Mouse (Mus musculus): ENCODE measurements around the gene Hmg20b. TPM values are rescaled to one million over a fixed set of nuclear protein-coding genes. Genes with fewer than 3 reads are reported as not detected.

Hmg20b gene
- total RNA-seq, 2 experiments from 2014 or later, result 21.4 to 23.3 TPM

DNA sequence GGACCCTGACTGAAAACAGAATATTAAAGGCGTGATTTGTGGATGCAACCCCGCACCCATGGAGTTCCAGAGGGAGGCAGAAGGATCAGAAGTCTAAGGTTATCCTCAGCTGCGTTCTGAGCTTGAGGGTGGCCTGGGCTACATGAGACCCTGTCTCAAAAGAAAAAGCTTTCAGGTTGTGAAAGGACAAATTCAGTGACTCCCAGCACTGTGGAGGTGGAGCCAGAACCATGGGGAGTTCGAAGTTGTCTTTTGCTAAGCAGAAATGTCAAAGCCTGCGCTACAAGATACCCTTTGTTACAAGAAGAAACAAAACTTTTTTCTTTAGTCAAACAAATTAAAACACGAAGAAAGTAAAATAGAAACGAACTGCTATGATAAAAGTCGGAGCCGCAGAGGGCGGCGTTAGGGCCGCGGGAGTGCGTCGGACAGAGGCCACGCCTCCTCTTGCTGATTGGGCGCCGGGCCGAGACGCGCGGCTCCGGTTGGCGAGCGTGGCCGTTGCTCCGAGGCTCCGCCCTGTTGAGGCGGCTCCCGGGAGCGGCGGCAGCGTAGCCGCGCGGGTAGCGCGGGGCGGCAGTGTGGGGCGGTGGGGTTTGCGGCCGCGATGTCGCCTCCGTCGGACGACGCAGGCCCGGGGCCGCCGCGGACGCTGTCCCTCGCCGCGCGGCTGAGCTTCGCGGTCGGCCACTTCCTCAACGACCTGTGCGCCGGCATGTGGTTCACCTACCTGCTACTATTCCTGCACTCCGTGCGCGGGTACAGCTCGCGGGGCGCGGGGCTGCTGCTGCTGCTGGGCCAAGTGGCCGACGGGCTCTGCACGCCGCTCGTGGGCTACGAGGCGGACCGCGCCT is 6.9 kb upstream of the Hmg20b start, which contains the start of gene Mfsd12:
Gene Mfsd12, plus strand, starts transcription at position 501 of the 854 bp plus-strand sequence.
- DNase-seq (ENCODE audit: low spot score in 2 of 2), result peak; percentile 91 to 94
- intact Hi-C loops (cut with DNase I), result no loop called here

GRCm38 (mm10) chr10:81356352-81356990 is 6.2 kb upstream of the Hmg20b start:
- intact Hi-C loops (cut with DNase I), result no loop called here

DNA sequence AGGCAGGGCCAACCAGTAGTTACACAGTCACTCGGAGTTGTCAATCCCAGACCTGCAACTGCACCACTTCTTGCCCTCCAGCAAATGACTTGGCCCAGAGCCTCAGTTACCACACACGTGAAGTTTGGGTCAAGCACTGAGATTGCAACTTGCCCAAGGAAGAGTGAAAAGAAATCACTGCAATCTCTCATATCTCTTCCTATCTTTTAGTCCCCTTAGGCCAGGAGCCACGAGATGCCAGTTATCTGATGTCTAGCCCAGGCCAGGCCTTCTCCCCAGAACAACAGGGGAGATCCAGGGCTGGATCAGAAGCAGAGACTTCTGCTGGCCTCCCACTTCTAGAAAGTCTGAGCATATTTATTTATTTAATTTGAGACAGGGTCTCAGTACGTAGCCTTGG is 5.3 kb upstream of the Hmg20b start:
- no peak for DNase-seq (ENCODE audit: low spot score in 2 of 2)
- intact Hi-C loops (cut with DNase I), result no loop called here

More at GRCm38 (mm10) chr10:81356352-81356990, 6.2 kb upstream of the Hmg20b start:
- DNase-seq (ENCODE audit: low spot score in 2 of 2), result peak in 1 of 2 experiments; percentile 58

DNA sequence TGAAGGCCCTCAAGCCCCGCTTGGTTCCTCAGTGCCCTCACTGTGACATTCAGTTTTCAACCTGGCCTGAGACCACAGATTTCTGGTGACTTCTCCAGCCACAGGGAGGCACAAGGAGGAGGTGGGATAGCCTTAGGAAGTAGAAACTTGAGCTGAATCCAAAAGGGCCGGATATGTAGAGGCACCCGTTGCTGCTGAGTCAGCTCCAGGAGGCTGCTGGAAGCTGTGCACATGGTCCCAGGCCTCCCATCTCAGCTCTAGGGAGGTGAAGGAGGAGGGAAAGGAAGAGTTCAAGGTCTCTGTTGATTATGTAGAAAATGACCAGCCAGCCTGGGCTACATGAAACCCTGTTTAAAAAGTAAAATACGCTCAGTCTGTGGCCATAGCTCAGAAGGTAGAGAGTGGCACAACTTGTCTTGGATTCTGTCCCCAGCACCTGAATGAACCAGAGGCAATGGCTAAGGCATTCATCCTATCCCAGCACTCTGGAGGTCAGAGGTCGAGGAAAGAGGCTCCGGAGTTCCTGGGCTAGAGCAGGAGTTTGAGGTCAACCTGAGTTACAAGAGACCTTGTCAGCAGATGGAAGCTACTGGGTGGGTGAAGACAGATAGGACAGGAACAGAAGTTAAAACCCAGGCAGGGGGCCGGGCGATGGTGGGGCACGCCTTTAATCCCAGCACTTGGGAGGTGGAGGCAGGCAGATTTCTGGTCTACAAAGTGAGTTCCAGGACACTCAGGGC is 4.6 kb upstream of the Hmg20b start:
- intact Hi-C loops (cut with DNase I), result no loop called here
- DNase-seq (ENCODE audit: low spot score in 2 of 2), result no peak

- DNase-seq (ENCODE audit: low spot score in 2 of 2), result no peak
- intact Hi-C loops (cut with DNase I), result no loop called here
Observed at GRCm38 (mm10) chr10:81351678-81352291, 1.5 kb upstream of the Hmg20b start.

DNA sequence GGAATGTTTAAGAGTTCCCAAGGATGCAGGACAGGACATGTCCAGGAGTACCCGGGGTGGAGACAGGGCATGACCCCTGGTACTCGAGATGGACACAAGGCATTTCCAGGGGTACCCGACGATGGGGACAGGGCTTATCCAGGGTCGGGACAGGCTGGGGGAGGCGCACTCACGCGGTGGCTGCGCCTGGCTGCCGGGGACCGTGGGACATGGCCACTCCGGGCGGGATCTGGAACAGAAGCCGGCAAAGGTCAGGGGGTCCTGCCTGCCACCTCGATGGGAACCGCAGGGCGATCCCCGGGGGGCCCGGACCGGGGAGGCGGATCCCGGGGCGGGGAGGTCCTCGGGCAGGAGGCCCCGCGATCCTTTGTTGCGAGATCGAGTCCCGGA is 324 bp downstream of the Hmg20b start:
- intact Hi-C loops (cut with DNase I), result loop anchor here (5.0 kb wide), 1 partner anchor 63 kb away; no protein-coding TSS in a partner anchor
- DNase-seq (ENCODE audit: low spot score in 2 of 2), result no peak

- intact Hi-C loops (cut with DNase I), result loop anchor here (5.0 kb wide), 1 partner anchor 62 kb away; no protein-coding TSS in a partner anchor
- DNase-seq (ENCODE audit: low spot score in 2 of 2), result no peak
Observed at GRCm38 (mm10) chr10:81349146-81349545, 1.1 kb downstream of the Hmg20b start.

DNA sequence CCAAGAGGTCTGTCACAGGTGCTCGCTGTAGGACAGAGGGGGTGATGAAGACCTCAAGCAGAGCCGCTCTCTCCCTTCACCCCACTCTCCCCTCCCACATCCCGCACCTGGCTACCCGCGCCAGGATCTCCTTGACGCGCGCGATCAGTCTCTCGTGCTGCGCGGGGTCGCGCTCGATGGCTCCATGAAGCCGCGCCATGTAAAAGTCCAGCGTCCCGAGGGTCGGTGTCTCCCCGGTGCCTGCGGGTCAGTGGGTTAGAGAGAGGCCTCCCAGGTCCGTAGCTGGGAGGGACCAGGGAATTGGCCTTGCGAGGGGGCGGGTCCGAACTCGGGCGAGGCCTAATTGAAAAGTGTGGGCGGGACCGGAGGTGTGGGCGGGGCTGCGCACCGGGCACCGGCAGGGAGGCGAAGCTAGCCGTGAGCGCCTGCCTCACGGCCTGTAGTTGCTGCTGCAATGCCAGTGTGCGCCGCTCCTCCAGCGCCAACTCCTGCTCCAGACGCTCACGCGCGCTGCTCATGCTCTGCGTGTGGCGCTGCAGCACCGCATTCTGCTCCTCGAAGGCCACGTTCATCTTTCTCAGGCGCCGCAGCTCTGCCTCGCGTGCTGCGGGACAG is 3.7 kb downstream of the Hmg20b start:
- intact Hi-C loops (cut with DNase I), result loop anchor here (5.0 kb wide), 1 partner anchor 59 kb away; no protein-coding TSS in a partner anchor
- peak; percentile 72 to 81 for DNase-seq (ENCODE audit: low spot score in 2 of 2)

DNA sequence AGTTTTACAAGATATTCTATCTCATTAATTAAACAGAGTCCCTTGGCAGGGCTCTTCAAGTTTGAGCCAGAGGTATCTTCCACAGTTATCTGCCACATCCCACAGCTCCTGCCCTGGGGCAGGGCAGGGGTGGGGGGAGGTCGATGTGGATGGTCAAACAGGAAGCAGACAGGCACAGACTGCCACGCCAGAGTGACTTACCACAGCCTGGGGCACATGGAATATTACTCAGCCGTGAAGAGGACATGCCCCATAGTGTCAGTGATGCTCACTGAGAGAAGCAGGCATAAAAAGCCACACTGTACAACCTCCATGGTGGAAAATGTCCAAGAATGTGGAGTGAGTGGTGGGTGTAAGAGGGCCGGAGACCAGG is 5.1 kb downstream of the Hmg20b start:
- no peak for DNase-seq (ENCODE audit: low spot score in 2 of 2)
- intact Hi-C loops (cut with DNase I), result loop anchor here (5.0 kb wide), 1 partner anchor 58 kb away; no protein-coding TSS in a partner anchor

GRCm38 (mm10) chr10:81344421-81345161 is 5.7 kb downstream of the Hmg20b start:
- intact Hi-C loops (cut with DNase I), result loop anchor here (5.0 kb wide), 1 partner anchor 57 kb away; no protein-coding TSS in a partner anchor
- no peak for DNase-seq (ENCODE audit: low spot score in 2 of 2)

GRCm38 (mm10) chr10:81342686-81343505 is 7.4 kb downstream of the Hmg20b start, which contains the start of gene Gipc3:
Gipc3 (minus strand) TSS chr10:81343266.
- intact Hi-C loops (cut with DNase I), result no loop called here
- DNase-seq (ENCODE audit: low spot score in 2 of 2), result no peak

- intact Hi-C loops (cut with DNase I), result no loop called here
- DNase-seq (ENCODE audit: low spot score in 2 of 2), result peak in 1 of 2 experiments; percentile 66
Observed at GRCm38 (mm10) chr10:81341333-81341949, 8.8 kb downstream of the Hmg20b start.

DNA sequence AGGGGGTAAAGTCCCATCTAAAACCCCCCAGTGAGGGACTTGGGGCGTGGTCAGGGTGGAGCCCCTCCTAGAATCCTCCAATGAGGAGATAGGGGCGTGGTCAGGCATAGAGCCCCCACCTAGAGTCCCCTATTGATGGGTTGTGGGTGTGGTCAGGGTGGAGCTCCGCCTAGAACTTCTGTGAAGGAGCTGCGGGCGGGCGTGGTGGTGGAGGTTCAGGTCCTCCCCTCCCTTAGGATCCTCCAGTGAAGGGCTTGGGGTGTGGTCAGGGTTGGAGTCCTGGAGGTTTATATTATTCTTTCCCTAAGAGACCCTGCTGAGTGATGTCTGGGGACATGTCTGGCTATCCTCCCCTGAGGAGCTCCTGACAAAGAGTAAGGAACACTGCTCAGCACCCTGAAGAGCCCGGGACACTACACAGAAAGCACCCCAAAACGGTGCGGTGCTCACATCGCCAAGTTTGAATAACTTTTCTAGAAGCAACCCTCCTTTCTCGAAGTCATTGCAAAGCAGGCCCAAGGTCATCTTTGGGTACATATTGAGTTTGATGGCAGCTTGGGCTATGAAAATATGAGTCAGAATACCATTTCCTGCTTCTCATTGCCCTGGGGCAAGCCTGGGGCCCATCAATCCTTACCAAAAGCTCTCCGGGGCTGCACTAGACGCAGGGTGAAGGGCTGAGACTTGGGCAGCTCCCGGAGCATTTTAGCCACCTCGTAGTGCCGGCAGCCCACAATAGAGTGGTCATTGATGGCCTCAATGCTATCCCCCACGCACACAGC is 9.5 kb downstream of the Hmg20b start:
- no peak for DNase-seq (ENCODE audit: low spot score in 2 of 2)
- intact Hi-C loops (cut with DNase I), result no loop called here

GRCm38 (mm10) chr10:81336558-81336957 is 13.7 kb downstream of the Hmg20b start:
- intact Hi-C loops (cut with DNase I), result no loop called here
- no peak for DNase-seq (ENCODE audit: low spot score in 2 of 2)

- intact Hi-C loops (cut with DNase I), result no loop called here
Observed at GRCm38 (mm10) chr10:81335393-81336340, 14.6 kb downstream of the Hmg20b start.

More at GRCm38 (mm10) chr10:81335393-81336340, 14.6 kb downstream of the Hmg20b start:
- no peak for DNase-seq (ENCODE audit: low spot score in 2 of 2)
